Mouse (Mus musculus): ENCODE data around the gene Shc1.

Gene Shc1

GRCm38 (mm10) chr3:89449541-89449940 is 31.3 kb downstream of the Shc1 start:
- in situ Hi-C loops (cut with MseI, MboI), result no loop called here

- in situ Hi-C loops (cut with MseI, MboI), result loop anchor here in 1 of 2 experiments (5.0 kb wide), 1 partner anchor 35 kb away; no protein-coding TSS in a partner anchor
Measured at GRCm38 (mm10) chr3:89451916-89452315, 33.7 kb downstream of the Shc1 start.

- in situ Hi-C loops (cut with MseI, MboI), result loop anchor here (5.0 kb wide), 2 partner anchors 33 to 38 kb away; no protein-coding TSS in a partner anchor
Measured at GRCm38 (mm10) chr3:89454401-89455177, 36.3 kb downstream of the Shc1 start, which contains the start of gene Pmvk. TSS of gene Pmvk (plus strand) at chr3:89454541.

- in situ Hi-C loops (cut with MseI, MboI), result loop anchor here in 1 of 2 experiments (5.0 kb wide), 1 partner anchor 36 kb away; no protein-coding TSS in a partner anchor
Measured at GRCm38 (mm10) chr3:89455786-89456285, 37.6 kb downstream of the Shc1 start.

DNA sequence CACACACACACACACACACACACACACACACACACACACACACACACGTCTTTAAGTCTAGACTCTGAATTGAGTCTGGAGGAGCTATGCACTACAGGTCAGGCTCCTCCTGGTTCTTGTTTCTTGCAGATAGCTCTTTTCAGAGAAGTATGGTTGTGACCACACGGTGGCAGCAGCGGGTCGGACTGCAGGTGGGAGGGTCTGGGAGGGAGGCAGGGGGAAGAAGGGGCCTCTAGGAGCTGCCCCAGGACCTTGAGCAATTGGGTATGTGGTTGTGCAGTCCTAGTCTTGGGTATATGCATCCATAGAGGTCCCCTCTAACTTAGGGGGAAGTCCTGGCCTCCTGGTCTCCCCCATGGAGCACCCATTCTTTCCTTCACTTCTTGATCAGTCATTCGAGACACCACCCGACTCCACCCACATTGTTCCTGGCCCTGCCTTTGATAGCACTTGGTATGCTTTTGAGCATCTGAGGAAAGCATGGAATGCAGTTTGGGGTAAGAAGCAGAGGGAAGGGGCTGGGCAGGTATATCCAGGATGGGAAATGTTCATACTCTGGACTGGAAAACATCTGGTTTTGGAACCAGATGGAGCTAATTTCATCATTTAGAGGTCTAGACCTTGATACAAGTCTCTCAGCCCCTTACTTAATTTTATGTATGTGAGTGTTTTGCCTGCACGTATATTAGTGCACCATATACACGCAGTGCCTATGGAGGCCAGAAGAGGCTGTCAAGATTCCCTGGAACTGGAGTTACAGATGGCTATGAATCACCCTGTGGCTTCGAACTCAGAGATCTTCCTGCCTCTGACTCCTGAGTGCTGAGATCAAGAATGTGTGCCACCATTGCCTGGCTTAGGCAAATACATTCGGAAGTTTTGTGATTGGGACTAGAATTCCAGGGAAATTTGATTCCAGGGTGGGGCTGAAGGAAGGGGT is 38.8 kb downstream of the Shc1 start:
- in situ Hi-C loops (cut with MseI, MboI), result loop anchor here in 1 of 2 experiments (5.0 kb wide), 1 partner anchor 35 kb away; no protein-coding TSS in a partner anchor

DNA sequence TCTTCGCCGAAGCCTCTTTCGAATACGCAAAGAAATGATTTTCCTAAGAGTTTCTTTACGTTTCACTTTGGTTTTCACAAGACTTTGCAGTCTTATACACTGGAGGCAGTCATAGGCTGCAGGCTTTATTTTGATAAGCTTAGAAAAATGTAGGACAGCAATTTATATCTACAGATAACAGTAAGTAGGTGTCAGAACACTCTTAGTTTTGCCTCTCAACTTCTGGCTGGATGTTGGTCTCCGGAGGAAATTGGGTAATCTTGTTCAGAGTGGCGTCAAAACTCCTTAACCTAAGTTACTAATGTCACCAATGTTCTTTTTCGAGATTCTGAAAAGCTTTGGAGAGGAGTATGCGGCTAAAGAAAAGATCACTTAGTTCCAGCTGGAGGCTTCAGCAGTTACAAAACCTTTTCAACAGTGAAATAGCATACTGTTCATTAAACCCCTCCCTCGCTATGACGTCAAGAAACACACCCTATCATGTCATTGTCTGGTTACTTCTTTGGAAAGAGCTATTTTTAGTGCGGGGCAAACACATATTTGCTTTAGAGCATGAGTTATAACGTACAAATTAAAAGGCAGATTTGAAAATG is 40.2 kb downstream of the Shc1 start:
- in situ Hi-C loops (cut with MseI, MboI), result loop anchor here in 1 of 2 experiments (5.0 kb wide), 1 partner anchor 34 kb away; no protein-coding TSS in a partner anchor

GRCm38 (mm10) chr3:89458965-89459807 is 40.9 kb downstream of the Shc1 start:
- in situ Hi-C loops (cut with MseI, MboI), result loop anchor here in 1 of 2 experiments (5.0 kb wide), 1 partner anchor 33 kb away; no protein-coding TSS in a partner anchor

DNA sequence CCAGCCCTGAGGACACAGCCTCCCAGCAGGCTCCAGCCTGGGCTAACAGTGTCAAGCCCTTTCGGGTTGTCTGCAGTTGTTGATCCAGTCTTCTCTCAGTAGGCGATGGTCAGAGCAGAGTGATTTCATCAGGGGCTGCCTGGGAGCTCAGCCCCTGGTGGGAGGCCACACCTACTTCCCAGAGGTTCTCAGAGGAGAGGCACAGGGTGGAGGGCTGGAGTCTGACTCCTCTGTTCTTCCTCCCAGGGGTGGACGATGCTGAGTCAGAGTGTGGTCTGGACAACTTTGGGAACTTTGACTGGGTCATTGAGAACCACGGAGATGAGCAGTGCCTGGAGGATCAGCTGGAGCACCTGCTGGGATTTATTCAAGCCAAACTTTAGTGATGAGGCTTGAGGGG is 50.0 kb downstream of the Shc1 start:
- in situ Hi-C loops (cut with MseI, MboI), result no loop called here

DNA sequence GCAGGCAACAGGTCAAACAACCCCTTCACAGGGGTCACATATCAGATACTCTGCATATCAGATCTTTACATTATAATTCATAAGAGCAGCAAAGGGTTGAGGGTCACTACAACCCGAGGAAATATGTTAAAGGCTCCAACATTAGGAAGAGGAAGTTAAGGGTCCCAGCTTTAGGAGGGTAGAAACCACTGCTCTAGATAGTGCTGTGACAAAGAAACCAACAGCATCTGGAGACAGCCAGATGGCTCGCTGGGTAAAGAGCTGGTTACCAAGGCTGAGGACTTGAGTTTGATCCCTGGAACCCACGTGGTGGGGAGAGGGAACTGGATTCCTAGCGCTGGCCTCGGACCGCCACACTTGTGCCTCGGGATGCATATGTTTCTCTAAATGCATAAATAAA is 54.0 kb downstream of the Shc1 start:
- in situ Hi-C loops (cut with MseI, MboI), result no loop called here

- in situ Hi-C loops (cut with MseI, MboI), result no loop called here
Measured at GRCm38 (mm10) chr3:89473838-89474237, 55.6 kb downstream of the Shc1 start.

DNA sequence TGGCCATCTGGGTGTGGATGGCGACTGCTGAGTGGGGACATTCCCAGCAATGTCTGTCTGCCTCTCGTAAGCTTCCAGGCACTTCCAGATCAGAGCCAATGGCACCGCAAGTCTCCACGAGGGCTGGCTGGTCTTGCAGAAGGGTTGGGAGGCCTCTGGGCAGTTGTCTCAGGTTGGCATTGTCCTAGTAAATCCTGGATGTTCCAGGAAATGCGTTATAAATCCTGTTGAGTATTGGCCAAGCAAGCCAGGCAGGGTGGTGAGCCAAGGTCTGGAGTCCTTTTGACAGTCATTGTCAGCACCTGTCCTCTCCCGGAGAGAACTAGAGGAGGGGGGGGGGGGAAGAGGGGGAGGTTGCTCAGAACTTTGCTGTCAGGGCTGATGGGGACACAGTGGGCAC is 60.8 kb downstream of the Shc1 start:
- in situ Hi-C loops (cut with MseI, MboI), result no loop called here

Data from mouse trophoblast stem cell (cell line).